Mouse (Mus musculus) C2C12 (cell line): ENCODE data around the gene Gdpd3.
A peak's percentile ranks its signal among the peaks of the same experiment; 100 is the strongest.

Experiments
- CEBPB ChIP-seq: IDR thresholded peaks from one replicate; pipeline ENCODE4 v1.6.1; 2011; ENCODE audit warnings: low read depth, mild to moderate bottlenecking, control low read depth, moderate library complexity
- CTCF ChIP-seq: IDR thresholded peaks from one replicate; pipeline ENCODE4 v1.5.1; 2011; ENCODE audit not compliant: control insufficient read depth, insufficient read depth, insufficient read length
- MAX ChIP-seq: IDR thresholded peaks from one replicate; pipeline ENCODE4 v1.6.1; 2011; ENCODE audit warnings: mild to moderate bottlenecking, control low read depth
- USF1 ChIP-seq: IDR thresholded peaks from one replicate; pipeline ENCODE4 v1.6.1; 2011; ENCODE audit warnings: low read depth, mild to moderate bottlenecking, control low read depth, moderate library complexity

- no peak for TF ChIP-seq CTCF
- peak; percentile 26 for TF ChIP-seq MAX
- no peak for TF ChIP-seq CEBPB
- TF ChIP-seq USF1 = no peak
Measured at GRCm38 (mm10) chr7:126799050-126799467, 32.9 kb downstream of the Gdpd3 start.
